Mouse (Mus musculus): ENCODE data around the gene Myo9a.
"Not testable (repeated sequence)": the region's sequence is repeated elsewhere in the genome, so short reads cannot be mapped to it uniquely, and the experiment has no call there.

- not testable (repeated sequence) for TF ChIP-seq GATA1 (IDR thresholded peaks at IDR 0.05; ENCODE audit: borderline replicate concordance, low read length); FLI1 (IDR thresholded peaks at IDR 0.05; ENCODE audit: low read length)
These were observed 207.4 kb downstream of the Myo9a start for GRCm38 (mm10) chr9:59958115-59958514.
